Mouse (Mus musculus) CD4-positive, CD25-positive, alpha-beta regulatory T cell, adult 4 months (primary cell): Measurements from ENCODE around the gene Etl4. TPM values are rescaled to one million over a fixed set of nuclear protein-coding genes. Genes with fewer than 3 reads are reported as not detected.

Experiments
- ATAC-seq: one replicate; pipeline ENCODE4 v1.8.0; 2017
- polyA plus RNA-seq, 2 experiments: library from polyadenylated mRNA; unstranded; fragments of 100-300 nt; shearing (Covaris generic); gene quantifications; one replicate each; pipeline ENCODE4 v1.2.1; 2017

The Etl4 gene
- polyA plus RNA-seq, 2 experiments from 2014 or later: not detected

- ATAC-seq: no peak
These were observed 864.9 kb downstream of the Etl4 start for GRCm38 (mm10) chr2:20774462-20774861.

DNA sequence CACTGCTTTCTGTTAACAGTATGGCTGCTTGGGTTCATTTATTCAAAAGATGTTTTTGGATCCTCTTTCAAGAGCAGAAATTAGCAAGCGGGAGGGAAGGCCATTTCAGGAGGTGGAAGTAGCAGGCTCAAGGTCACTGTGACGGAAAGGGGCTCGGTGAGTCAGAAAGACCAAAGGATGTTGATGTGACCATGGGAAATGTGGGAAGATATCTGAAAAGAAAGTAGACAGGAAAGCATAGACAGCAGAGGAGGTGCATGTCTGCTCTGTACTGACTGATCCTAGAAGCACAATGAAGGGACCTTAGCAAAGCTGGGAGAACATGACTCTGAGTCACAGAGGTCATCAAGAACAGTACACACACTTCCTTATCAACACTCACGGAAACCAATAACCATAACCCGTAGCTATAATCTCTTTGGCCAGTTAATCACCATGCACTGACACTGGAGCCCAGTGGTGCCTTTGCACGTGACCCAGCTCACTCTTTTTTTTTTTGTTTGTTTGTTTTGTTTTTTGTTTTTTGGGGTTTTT lies 866.7 kb downstream of the Etl4 start:
- no peak for ATAC-seq

- ATAC-seq: no peak
These were observed 868.4 kb downstream of the Etl4 start for GRCm38 (mm10) chr2:20777931-20778330.

GRCm38 (mm10) chr2:20779484-20780381 lies 870.2 kb downstream of the Etl4 start:
- ATAC-seq: no peak

- no peak for ATAC-seq
These were observed 891.8 kb downstream of the Etl4 start for GRCm38 (mm10) chr2:20801236-20801890.

DNA sequence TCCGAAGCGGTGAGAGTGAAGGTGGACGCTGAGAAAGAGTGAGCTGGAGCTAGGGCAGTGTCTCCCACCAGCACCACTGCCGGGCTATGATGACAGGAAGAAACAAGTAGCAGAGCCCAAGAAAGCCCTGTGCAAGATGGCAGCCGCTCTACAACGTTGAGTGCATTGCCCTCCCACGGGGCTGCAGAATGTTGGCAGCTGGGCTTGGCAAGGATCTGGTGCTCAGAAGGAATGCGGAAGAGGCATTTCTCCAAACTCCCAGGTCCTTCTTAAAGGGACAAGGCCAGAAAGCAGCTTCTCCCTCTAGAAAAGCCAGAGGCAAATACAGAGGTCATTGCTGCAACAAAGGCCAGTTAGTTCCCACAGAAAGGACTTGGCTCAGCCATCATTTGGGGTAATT lies 901.9 kb downstream of the Etl4 start:
- no peak for ATAC-seq

- no peak for ATAC-seq
These were observed 904.4 kb downstream of the Etl4 start for GRCm38 (mm10) chr2:20813986-20814385.

DNA sequence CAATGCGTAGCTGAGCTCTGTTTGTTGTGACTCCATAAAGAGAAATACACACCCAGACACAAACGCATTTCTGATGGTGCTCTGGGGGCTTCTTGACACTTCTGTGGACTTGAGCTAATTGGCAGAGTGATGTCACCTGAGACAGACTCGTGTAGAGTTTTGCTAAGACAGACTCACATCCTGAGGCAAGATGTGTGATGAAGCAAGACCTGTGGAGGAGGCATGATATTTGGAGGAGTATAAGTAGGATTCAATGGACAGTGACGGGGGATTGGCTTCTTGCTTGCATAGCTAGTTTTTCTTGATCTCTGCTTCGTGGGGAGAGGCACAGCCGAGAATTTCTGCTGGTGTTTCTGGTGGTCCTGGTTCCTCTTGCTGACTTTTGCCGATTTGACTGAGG lies 908.6 kb downstream of the Etl4 start:
- ATAC-seq: no peak

GRCm38 (mm10) chr2:20826258-20826657 lies 916.7 kb downstream of the Etl4 start:
- no peak for ATAC-seq

- ATAC-seq: no peak
These were observed 921.3 kb downstream of the Etl4 start for GRCm38 (mm10) chr2:20830882-20831281.

GRCm38 (mm10) chr2:20831608-20832406 lies 922.2 kb downstream of the Etl4 start:
- no peak for ATAC-seq

GRCm38 (mm10) chr2:20849346-20849745 lies 939.8 kb downstream of the Etl4 start:
- ATAC-seq: no peak
